Mouse (Mus musculus) liver, adult 2 months (tissue): ENCODE data around the gene Arid3c.

Source experiments
- CTCF ChIP-seq: fragments of 200-500 bp; IDR thresholded peaks from 2 replicates; pipeline ENCODE4 v1.5.1; 2011; ENCODE audit warnings: low read depth, low read length, control low read depth
- POLR2A ChIP-seq: fragments of 200-500 bp; IDR thresholded peaks from 2 replicates; pipeline ENCODE4 v1.6.1; 2011; ENCODE audit warnings: low read length, control low read depth; ENCODE audit not compliant: insufficient read depth; ENCODE audit errors: extremely low read depth

DNA sequence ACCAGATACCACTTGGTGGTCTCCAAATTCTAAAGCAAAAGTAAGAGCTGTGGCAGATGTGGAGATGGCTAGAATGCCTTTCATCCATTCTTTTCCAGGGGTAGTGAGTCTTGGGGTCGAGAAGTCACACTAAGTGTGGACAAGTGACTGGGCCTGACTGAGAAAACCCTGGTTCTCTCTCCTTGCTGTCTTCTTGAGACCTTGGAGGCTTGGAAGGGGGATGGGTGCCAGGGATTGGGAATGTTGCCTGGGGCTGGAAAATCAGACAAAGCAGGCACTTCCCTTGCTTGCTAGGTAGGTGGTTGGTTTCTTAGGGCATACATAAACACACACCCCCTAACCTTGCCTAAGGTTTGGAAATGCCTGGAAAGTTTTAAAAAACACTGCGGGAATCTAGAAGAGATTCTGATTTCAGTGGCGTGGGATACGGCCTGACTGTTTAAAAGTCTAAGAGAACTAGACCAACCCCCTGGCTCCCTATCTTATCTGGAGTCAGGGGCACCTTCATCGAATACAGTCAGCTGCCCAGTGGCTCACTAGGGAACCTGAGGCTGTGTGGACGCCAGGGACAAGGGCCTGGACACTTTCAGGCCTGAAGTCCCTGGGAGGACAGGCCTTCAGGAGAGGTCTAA lies 28.8 kb upstream of the Arid3c start:
- TF ChIP-seq POLR2A = no peak
- no peak for TF ChIP-seq CTCF
